Mouse (Mus musculus): ENCODE measurements around the gene Cd6. TPM values are rescaled to one million over a fixed set of nuclear protein-coding genes. Genes with fewer than 3 reads are reported as not detected.

Cd6 gene
- polyA plus RNA-seq, 1 experiment from 2014 or later = not detected

DNA sequence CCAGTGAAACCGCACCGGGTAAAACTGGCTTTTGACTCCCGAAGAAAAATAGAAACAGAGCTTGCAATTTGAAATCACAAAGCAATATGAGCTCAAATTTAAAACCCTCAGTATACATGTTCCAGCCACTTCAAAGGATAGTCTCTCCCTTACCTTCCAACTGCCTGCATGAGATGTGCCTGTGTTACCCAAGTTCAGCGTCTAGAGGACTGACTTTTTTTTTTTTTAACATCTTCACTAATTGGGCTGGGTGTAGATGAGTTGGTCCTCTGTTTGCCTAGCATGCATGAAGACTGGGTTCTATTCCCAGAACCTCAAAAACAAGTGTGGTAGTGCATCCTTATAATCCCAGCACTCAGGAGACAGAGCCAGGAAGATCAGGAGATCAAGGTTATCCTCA is 53.0 kb downstream of the Cd6 start:
- 78% methylated on average over 4 of the region's 4 CpGs for WGBS
- H3K4me1 ChIP-seq (ENCODE audit: control insufficient read depth, insufficient read depth, low read length) = no peaks in the 10 kb centered on the region
- H3K9ac ChIP-seq (replicated peaks; ENCODE audit: low read length) = no peak overlapping the region
- H3K27ac ChIP-seq (replicated peaks; ENCODE audit: low read depth, low read length) = no peak overlapping the region
- no peak for DNase-seq (ENCODE audit: low spot score)
- no peaks in the 10 kb centered on the region for H3K9me3 ChIP-seq (replicated peaks; ENCODE audit: control insufficient read depth, low read length)
- no peak for ATAC-seq (replicated peaks; ENCODE audit: insufficient number of reproducible peaks, low FRiP score, low TSS enrichment, low read depth)
- H3K27me3 ChIP-seq (ENCODE audit: control insufficient read depth, insufficient read depth, low read length) = no peaks in the 10 kb centered on the region
- H3K4me2 ChIP-seq (ENCODE audit: low read depth, low read length) = no peak overlapping the region
- H3K36me3 ChIP-seq (replicated peaks; ENCODE audit: control insufficient read depth, insufficient read depth, low read depth, low read length) = no peaks in the 10 kb centered on the region
- no peak overlapping the region for H3K4me3 ChIP-seq (ENCODE audit: low read depth, low read length)

DNA sequence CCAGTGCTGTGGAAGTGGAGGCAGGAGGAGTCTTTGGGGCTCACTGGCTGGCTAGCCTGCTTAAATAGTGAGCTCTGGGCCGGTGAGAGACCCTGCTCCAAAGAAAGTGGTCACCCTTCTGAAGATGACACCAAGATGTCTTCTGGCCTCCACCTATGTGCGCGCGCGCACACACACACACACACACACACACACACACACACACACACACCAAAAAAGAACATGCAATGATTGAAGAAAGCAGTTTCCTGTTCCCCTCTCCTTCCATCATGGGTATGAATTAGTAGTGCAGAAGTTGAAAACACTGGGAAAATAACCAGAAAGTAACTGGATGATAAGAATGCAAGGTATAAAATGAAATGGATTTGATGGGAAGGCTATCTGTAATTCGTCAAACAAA is 55.7 kb downstream of the Cd6 start:
- Histone ChIP-seq H3K4me2 (ENCODE audit: low read depth, low read length) (no peak overlapping the region), H3K27me3 (ENCODE audit: control insufficient read depth, insufficient read depth, low read length) (no peaks in the 10 kb centered on the region), H3K9ac (replicated peaks; ENCODE audit: low read length) (no peak overlapping the region), H3K9me3 (replicated peaks; ENCODE audit: control insufficient read depth, low read length) (no peaks in the 10 kb centered on the region), H3K27ac (replicated peaks; ENCODE audit: low read depth, low read length) (no peak overlapping the region), H3K4me3 (ENCODE audit: low read depth, low read length) (no peak overlapping the region), H3K36me3 (replicated peaks; ENCODE audit: control insufficient read depth, insufficient read depth, low read depth, low read length) (no peaks in the 10 kb centered on the region), H3K4me1 (ENCODE audit: control insufficient read depth, insufficient read depth, low read length) (no peaks in the 10 kb centered on the region)
- DNase-seq (ENCODE audit: low spot score) (no peak), ATAC-seq (replicated peaks; ENCODE audit: insufficient number of reproducible peaks, low FRiP score, low TSS enrichment, low read depth) (no peak)
- 94% methylated on average over 6 of the region's 6 CpGs for WGBS

DNA sequence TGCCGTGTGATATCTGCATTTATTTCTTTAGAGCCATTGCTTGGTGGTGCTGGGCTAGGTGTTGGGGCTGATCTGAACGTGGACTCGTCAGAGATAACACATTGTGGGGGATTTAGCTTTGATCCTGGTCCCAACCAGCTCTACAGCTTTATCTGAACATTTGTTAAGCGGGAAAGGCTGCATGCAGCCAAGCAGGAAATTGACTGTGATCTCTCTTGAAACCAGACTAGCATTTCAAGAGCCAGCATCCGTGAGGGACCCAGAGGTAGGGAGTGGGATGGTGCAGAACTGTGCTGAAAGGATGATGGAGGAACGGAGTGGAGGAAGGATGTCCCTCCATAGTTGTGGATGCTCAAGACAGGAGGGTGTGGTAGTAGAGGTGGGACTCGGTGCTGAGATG is 56.5 kb downstream of the Cd6 start:
- H3K36me3 ChIP-seq (replicated peaks; ENCODE audit: control insufficient read depth, insufficient read depth, low read depth, low read length) = no peaks in the 10 kb centered on the region
- H3K4me1 ChIP-seq (ENCODE audit: control insufficient read depth, insufficient read depth, low read length) = no peaks in the 10 kb centered on the region
- H3K27me3 ChIP-seq (ENCODE audit: control insufficient read depth, insufficient read depth, low read length) = no peaks in the 10 kb centered on the region
- H3K9me3 ChIP-seq (replicated peaks; ENCODE audit: control insufficient read depth, low read length) = no peaks in the 10 kb centered on the region
- DNase-seq (ENCODE audit: low spot score) = no peak
- H3K4me2 ChIP-seq (ENCODE audit: low read depth, low read length) = no peak overlapping the region
- H3K27ac ChIP-seq (replicated peaks; ENCODE audit: low read depth, low read length) = no peak overlapping the region
- WGBS = 73% methylated on average over 7 of the region's 7 CpGs
- no peak overlapping the region for H3K9ac ChIP-seq (replicated peaks; ENCODE audit: low read length)
- no peak overlapping the region for H3K4me3 ChIP-seq (ENCODE audit: low read depth, low read length)
- no peak for ATAC-seq (replicated peaks; ENCODE audit: insufficient number of reproducible peaks, low FRiP score, low TSS enrichment, low read depth)

DNA sequence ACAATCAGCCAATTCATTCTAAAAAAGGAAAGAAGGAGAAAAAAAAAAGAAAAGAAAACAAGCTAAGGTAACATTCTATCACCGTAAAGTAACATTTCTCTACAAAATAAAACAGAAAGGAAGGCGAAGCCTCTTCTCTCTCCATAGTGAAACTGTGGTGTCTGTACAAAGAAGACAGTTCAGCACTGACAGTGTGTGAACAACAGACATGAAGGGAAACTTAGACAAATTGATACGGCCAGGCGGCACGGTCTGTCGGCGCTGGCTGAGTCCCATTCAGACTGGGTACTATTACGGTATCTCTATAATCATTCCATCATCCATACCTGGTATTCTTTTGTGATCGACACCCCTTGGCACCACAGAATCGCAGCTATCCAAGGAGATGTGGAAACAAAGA is 57.0 kb downstream of the Cd6 start:
- 92% methylated on average over 10 of the region's 10 CpGs for WGBS
- DNase-seq (ENCODE audit: low spot score) = no peak
- Histone ChIP-seq H3K9ac (replicated peaks; ENCODE audit: low read length) (no peak overlapping the region), H3K4me3 (ENCODE audit: low read depth, low read length) (no peak overlapping the region), H3K36me3 (replicated peaks; ENCODE audit: control insufficient read depth, insufficient read depth, low read depth, low read length) (no peaks in the 10 kb centered on the region), H3K27ac (replicated peaks; ENCODE audit: low read depth, low read length) (no peak overlapping the region), H3K4me2 (ENCODE audit: low read depth, low read length) (no peak overlapping the region), H3K27me3 (ENCODE audit: control insufficient read depth, insufficient read depth, low read length) (no peaks in the 10 kb centered on the region), H3K4me1 (ENCODE audit: control insufficient read depth, insufficient read depth, low read length) (no peaks in the 10 kb centered on the region), H3K9me3 (replicated peaks; ENCODE audit: control insufficient read depth, low read length) (no peaks in the 10 kb centered on the region)
- no peak for ATAC-seq (replicated peaks; ENCODE audit: insufficient number of reproducible peaks, low FRiP score, low TSS enrichment, low read depth)

DNA sequence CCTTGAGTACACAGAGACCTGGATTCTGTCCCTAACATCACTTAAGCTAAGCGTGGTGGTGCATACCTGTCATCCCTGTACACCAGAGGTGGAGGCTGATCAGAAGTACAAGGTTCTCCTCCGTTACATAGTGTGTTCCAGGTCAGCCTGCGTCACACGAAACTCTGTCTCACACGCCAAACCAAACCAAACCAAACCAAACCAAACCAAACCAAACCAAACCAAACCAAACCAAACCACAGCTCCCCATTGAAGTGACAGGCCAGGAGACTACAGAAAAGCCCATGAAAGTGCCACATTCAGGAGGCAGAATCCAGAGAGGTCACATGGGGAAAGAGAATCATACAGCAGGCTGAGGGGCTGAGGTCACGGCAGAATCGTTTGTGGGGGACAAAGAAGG is 57.9 kb downstream of the Cd6 start:
- H3K4me2 ChIP-seq (ENCODE audit: low read depth, low read length) = no peak overlapping the region
- H3K27me3 ChIP-seq (ENCODE audit: control insufficient read depth, insufficient read depth, low read length) = no peaks in the 10 kb centered on the region
- no peak overlapping the region for H3K27ac ChIP-seq (replicated peaks; ENCODE audit: low read depth, low read length)
- 74% methylated on average over 7 of the region's 7 CpGs for WGBS
- no peaks in the 10 kb centered on the region for H3K36me3 ChIP-seq (replicated peaks; ENCODE audit: control insufficient read depth, insufficient read depth, low read depth, low read length)
- H3K4me3 ChIP-seq (ENCODE audit: low read depth, low read length) = no peak overlapping the region
- DNase-seq (ENCODE audit: low spot score) (no peak), ATAC-seq (replicated peaks; ENCODE audit: insufficient number of reproducible peaks, low FRiP score, low TSS enrichment, low read depth) (no peak)
- H3K9me3 ChIP-seq (replicated peaks; ENCODE audit: control insufficient read depth, low read length) = no peaks in the 10 kb centered on the region
- H3K9ac ChIP-seq (replicated peaks; ENCODE audit: low read length) = no peak overlapping the region
- no peaks in the 10 kb centered on the region for H3K4me1 ChIP-seq (ENCODE audit: control insufficient read depth, insufficient read depth, low read length)

DNA sequence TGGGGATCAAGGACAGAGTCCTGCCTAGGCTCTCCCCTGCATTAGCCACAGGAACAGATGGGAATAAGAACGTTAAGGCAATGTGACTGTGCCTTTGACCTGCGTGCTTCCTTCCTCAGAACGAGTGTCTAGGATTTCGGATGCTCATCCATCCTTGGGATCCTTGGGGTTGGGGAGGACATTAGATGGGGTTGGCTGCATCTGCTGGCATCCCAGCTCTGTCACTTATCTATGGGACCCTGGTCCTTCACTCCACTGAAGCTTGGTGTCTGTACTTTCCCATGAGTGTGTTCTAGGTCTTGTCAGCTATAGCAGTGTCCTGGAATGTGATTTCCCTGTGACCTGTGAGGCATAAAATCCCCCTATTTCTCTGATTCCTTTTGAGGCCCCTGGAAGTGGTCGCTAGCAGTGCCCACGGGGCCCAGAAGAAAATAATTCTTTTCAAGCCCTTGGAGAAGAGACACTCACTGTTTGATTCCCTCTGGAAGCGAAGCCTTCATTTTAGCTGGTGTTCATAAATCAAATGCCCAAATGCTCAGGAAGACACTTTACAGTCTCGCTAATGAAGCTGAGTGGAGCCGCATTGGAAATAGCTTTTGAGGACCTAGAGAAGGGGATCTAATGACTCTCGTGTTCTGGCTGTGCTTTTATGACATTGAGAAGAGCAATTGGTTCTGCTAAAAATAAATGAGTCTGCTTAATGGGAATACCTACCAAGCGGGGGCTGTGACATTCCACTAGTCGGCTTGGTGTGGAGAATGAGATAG is 60.2 kb downstream of the Cd6 start:
- Histone ChIP-seq H3K4me3 (ENCODE audit: low read depth, low read length) (no peak overlapping the region), H3K36me3 (replicated peaks; ENCODE audit: control insufficient read depth, insufficient read depth, low read depth, low read length) (no peaks in the 10 kb centered on the region), H3K4me1 (ENCODE audit: control insufficient read depth, insufficient read depth, low read length) (no peaks in the 10 kb centered on the region), H3K9ac (replicated peaks; ENCODE audit: low read length) (no peak overlapping the region), H3K9me3 (replicated peaks; ENCODE audit: control insufficient read depth, low read length) (no peaks in the 10 kb centered on the region), H3K27me3 (ENCODE audit: control insufficient read depth, insufficient read depth, low read length) (no peaks in the 10 kb centered on the region), H3K4me2 (ENCODE audit: low read depth, low read length) (no peak overlapping the region), H3K27ac (replicated peaks; ENCODE audit: low read depth, low read length) (no peak overlapping the region)
- 75% methylated on average over 12 of the region's 12 CpGs for WGBS
- ATAC-seq (replicated peaks; ENCODE audit: insufficient number of reproducible peaks, low FRiP score, low TSS enrichment, low read depth) (no peak), DNase-seq (ENCODE audit: low spot score) (no peak)

DNA sequence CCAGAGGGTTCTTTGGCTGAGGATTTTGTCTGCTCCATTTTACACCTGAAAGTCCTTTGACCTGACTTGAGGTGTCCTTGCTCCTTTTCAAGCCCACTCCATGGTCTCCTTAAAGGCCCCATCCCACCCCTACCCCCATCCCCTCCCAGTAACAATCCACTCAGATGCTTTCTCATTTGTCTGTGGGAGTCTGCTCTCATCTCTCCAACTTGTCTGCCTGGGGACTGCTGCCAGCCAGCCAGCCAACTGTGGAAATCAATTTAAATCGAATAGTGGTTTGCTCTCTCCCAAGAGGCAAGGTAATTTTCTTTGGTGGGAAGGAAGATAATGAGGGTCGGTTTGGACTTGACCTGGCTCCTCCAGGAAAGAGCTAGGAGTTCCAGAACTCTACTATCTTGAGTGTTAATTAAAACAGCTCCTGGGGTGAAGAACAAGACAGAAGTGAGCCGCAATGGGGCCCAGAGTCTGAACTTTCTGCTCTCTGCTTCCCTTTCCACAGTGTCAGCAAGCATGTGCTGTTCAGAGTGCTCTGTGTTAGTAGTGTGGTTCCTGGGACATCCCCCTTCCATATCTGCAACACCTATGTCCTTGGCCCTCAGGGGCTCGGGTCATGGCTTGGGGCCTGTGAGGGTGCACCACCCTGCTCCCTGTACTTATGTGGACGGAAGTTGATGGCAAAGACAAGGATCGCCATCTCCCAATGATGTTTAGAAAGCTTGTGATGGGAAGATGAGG is 61.0 kb downstream of the Cd6 start:
- DNase-seq (ENCODE audit: low spot score) (no peak), ATAC-seq (replicated peaks; ENCODE audit: insufficient number of reproducible peaks, low FRiP score, low TSS enrichment, low read depth) (no peak)
- Histone ChIP-seq H3K27me3 (ENCODE audit: control insufficient read depth, insufficient read depth, low read length) (no peaks in the 10 kb centered on the region), H3K9ac (replicated peaks; ENCODE audit: low read length) (no peak overlapping the region), H3K4me3 (ENCODE audit: low read depth, low read length) (no peak overlapping the region), H3K4me2 (ENCODE audit: low read depth, low read length) (no peak overlapping the region), H3K4me1 (ENCODE audit: control insufficient read depth, insufficient read depth, low read length) (no peaks in the 10 kb centered on the region), H3K27ac (replicated peaks; ENCODE audit: low read depth, low read length) (no peak overlapping the region), H3K9me3 (replicated peaks; ENCODE audit: control insufficient read depth, low read length) (no peaks in the 10 kb centered on the region), H3K36me3 (replicated peaks; ENCODE audit: control insufficient read depth, insufficient read depth, low read depth, low read length) (no peaks in the 10 kb centered on the region)
- 69% methylated on average over 6 of the region's 6 CpGs for WGBS

DNA sequence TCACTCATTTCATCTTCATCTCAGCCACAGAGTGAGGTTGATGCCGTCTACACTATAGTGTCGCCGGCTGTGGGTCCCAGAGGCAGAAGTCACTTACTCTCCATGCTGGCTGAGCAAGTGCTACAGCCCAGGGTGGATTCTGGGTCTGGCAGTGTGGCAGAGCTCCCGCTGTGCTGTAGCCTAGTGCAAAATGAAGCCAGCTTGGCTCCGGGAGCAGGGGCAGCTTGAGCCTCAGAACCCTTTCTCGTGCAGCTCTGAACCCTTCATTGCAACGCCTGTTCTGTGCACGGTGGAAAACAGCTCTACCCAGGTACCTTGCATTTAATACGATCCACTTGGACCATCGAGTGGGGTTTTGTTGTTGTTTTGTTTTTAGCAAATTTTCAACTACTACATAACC is 62.2 kb downstream of the Cd6 start:
- Histone ChIP-seq H3K36me3 (replicated peaks; ENCODE audit: control insufficient read depth, insufficient read depth, low read depth, low read length) (no peaks in the 10 kb centered on the region), H3K4me2 (ENCODE audit: low read depth, low read length) (no peak overlapping the region), H3K27ac (replicated peaks; ENCODE audit: low read depth, low read length) (no peak overlapping the region), H3K9me3 (replicated peaks; ENCODE audit: control insufficient read depth, low read length) (no peaks in the 10 kb centered on the region), H3K9ac (replicated peaks; ENCODE audit: low read length) (no peak overlapping the region), H3K4me1 (ENCODE audit: control insufficient read depth, insufficient read depth, low read length) (no peaks in the 10 kb centered on the region), H3K27me3 (ENCODE audit: control insufficient read depth, insufficient read depth, low read length) (no peaks in the 10 kb centered on the region), H3K4me3 (ENCODE audit: low read depth, low read length) (no peak overlapping the region)
- DNase-seq (ENCODE audit: low spot score) (no peak), ATAC-seq (replicated peaks; ENCODE audit: insufficient number of reproducible peaks, low FRiP score, low TSS enrichment, low read depth) (no peak)
- 85% methylated on average over 10 of the region's 10 CpGs for WGBS

Data from embryonic facial prominence, embryonic 11.5 days (tissue).